In genomic region chr8:66933746-66934145, GRCm38 (mm10) we compare ENCODE assay signal across 29 mouse cellular contexts.
A peak's percentile ranks its signal among the peaks of the same experiment; 100 is the strongest.
DNase-seq lines count a peak whose midpoint lies in the region; ATAC-seq and TF ChIP-seq lines count a peak whose summit lies in the region.
"Had no signal": no experiment of that assay in that cellular context is flagged by ENCODE, and none has a peak within 500 bp of the region (broad histone marks: within the 10 kb centered on the region; RNA-seq: fewer than 3 reads in every experiment).

No protein-coding gene starts in this region.

- 72% methylated on average over 4 of the region's 4 CpGs for WGBS in liver, postnatal 0 days (ENCODE audit: insufficient replicate concordance)
- WGBS in midbrain, embryonic 15.5 days = 95% methylated on average over 4 of the region's 4 CpGs
- 92% methylated on average over 4 of the region's 4 CpGs for WGBS in neural tube, embryonic 15.5 days

- no peak overlapping the region for H3K4me3 ChIP-seq in liver, postnatal 0 days (ENCODE audit: low read depth, low read length)
- no peak overlapping the region for H3K4me3 ChIP-seq in CH12.LX (replicated peaks in 1 of 3; ENCODE audit: low read depth in 2 of 3, low read length in 2 of 3, poor library complexity in 1 of 3)
- H3K4me3 ChIP-seq in midbrain, embryonic 15.5 days = no peak overlapping the region
- no peak overlapping the region for H3K4me3 ChIP-seq in neural tube, embryonic 15.5 days (replicated peaks)
- H3K4me3 ChIP-seq: heart, adult 2 months; heart, embryonic 13.5 days; hindbrain, embryonic 12.5 days; liver, embryonic 13.5 days; lung, embryonic 15.5 days; myocyte; neural tube, embryonic 13.5 days; stomach, embryonic 15.5 days had no signal

- no peak for ATAC-seq in liver, postnatal 0 days
- no peak for ATAC-seq in midbrain, embryonic 15.5 days (replicated peaks)
- no peak for ATAC-seq in neural tube, embryonic 15.5 days (ENCODE audit: low FRiP score)
- ATAC-seq: forebrain, postnatal 0 days; midbrain, embryonic 16.5 days had no signal

- TF ChIP-seq CTCF in liver, postnatal 0 days (IDR thresholded peaks at IDR 0.05; ENCODE audit: low read depth) = no peak
- 0 out of 4 replicates have a peak, but pooled peaks of 1 of the 2 experiments have one; percentile 6 for TF ChIP-seq CTCF in CH12.LX (conservative IDR thresholded peaks at IDR 0.05 in 1 of 2, IDR thresholded peaks at IDR 0.05 in 1 of 2; ENCODE audit: low read depth in 2 of 2, low read length in 2 of 2)

- peak; percentile 21 for DNase-seq in liver
- DNase-seq in liver, postnatal 0 days = no peak
- no peak for DNase-seq in CH12.LX (ENCODE audit: extremely low read depth)
- peak; percentile 27 for DNase-seq in NIH3T3 (ENCODE audit: low read depth)
- peak; percentile 1 for DNase-seq in c-Kit-positive CD71-negative TER-119-negative erythroid progenitor cells, embryonic 14.5 days (ENCODE audit: low read depth)
- no peak for DNase-seq in kidney, adult 11 months
- DNase-seq: adrenal gland, postnatal 36 days; cerebellum, adult 8-10 months; cerebellum, postnatal 36 days; embryo, embryonic 11 days; forebrain, postnatal 0 days; gastrocnemius, postnatal 25 days; heart, adult 2 months; heart, postnatal 14 days; kidney, adult 18-20 months; liver, embryonic 13.5 days; lung, postnatal 36 days; right cerebral cortex, postnatal 4 days; thymus, adult 18-20 months; thymus, postnatal 4 days had no signal

- in situ Hi-C loops in CH12.LX (cut with MboI; ENCODE audit: low pct_ligation_motif_present, low pct_unique_long_range_greater_than_20kb, low sequenced_read_pairs) = no loop called here

- dilution Hi-C loops in CH12.LX (cut with MboI; ENCODE audit: extremely low pct_ligation_motif_present, extremely low pct_unique_long_range_greater_than_20kb, low sequenced_read_pairs) = no loop called here

- no peak for TF ChIP-seq POLR2A in CH12.LX (IDR thresholded peaks at IDR 0.05; ENCODE audit: low read depth, low read length)

- no peaks in the 10 kb centered on the region for H3K27me3 ChIP-seq in liver, postnatal 0 days (ENCODE audit: insufficient read depth, low read length)
- H3K27me3 ChIP-seq in CH12.LX (replicated peaks) = no peaks in the 10 kb centered on the region
- H3K27me3 ChIP-seq in midbrain, embryonic 15.5 days (replicated peaks) = no peaks in the 10 kb centered on the region
- no peaks in the 10 kb centered on the region for H3K27me3 ChIP-seq in neural tube, embryonic 15.5 days (replicated peaks)
- H3K27me3 ChIP-seq: heart, embryonic 13.5 days; hindbrain, embryonic 12.5 days; liver, embryonic 13.5 days; lung, embryonic 15.5 days; neural tube, embryonic 13.5 days; stomach, embryonic 15.5 days had no signal

- H3K4me1 ChIP-seq in liver, postnatal 0 days (ENCODE audit: insufficient read depth) = no peaks in the 10 kb centered on the region
- H3K4me1 ChIP-seq in CH12.LX (ENCODE audit: control insufficient read depth in 1 of 2, insufficient read depth in 2 of 2) = no peaks in the 10 kb centered on the region
- H3K4me1 ChIP-seq in midbrain, embryonic 15.5 days = no peaks in the 10 kb centered on the region
- no peaks in the 10 kb centered on the region for H3K4me1 ChIP-seq in neural tube, embryonic 15.5 days
- H3K4me1 ChIP-seq: heart, embryonic 13.5 days; hindbrain, embryonic 12.5 days; liver, embryonic 13.5 days; lung, embryonic 15.5 days; neural tube, embryonic 13.5 days; stomach, embryonic 15.5 days had no signal

- no peaks in the 10 kb centered on the region for H3K79me2 ChIP-seq in CH12.LX (replicated peaks; ENCODE audit: control insufficient read depth, extremely low read depth, insufficient read depth, poor library complexity, severe bottlenecking)

- H3K36me3 ChIP-seq in liver, postnatal 0 days (replicated peaks; ENCODE audit: insufficient read depth, low read length) = no peaks in the 10 kb centered on the region
- H3K36me3 ChIP-seq in CH12.LX (replicated peaks in 1 of 2; ENCODE audit: control insufficient read depth in 1 of 2, insufficient read depth in 1 of 2, low read length in 1 of 2) = no peaks in the 10 kb centered on the region
- no peaks in the 10 kb centered on the region for H3K36me3 ChIP-seq in midbrain, embryonic 15.5 days (replicated peaks)
- H3K36me3 ChIP-seq in neural tube, embryonic 15.5 days = no peaks in the 10 kb centered on the region
- H3K36me3 ChIP-seq: heart, embryonic 13.5 days; hindbrain, embryonic 12.5 days; liver, embryonic 13.5 days; lung, embryonic 15.5 days; neural tube, embryonic 13.5 days; stomach, embryonic 15.5 days had no signal

- H3K27ac ChIP-seq in liver, postnatal 0 days (ENCODE audit: low read depth) = no peak overlapping the region
- no peak overlapping the region for H3K27ac ChIP-seq in CH12.LX (ENCODE audit: insufficient read depth, low read depth)
- H3K27ac ChIP-seq in midbrain, embryonic 15.5 days = no peak overlapping the region
- H3K27ac ChIP-seq in neural tube, embryonic 15.5 days (replicated peaks) = no peak overlapping the region
- H3K27ac ChIP-seq: heart, adult 2 months; heart, embryonic 13.5 days; hindbrain, embryonic 12.5 days; liver, embryonic 13.5 days; lung, embryonic 15.5 days; neural tube, embryonic 13.5 days; stomach, embryonic 15.5 days had no signal

- H3K4me2 ChIP-seq in liver, postnatal 0 days (ENCODE audit: low read depth, low read length) = no peak overlapping the region
- no peak overlapping the region for H3K4me2 ChIP-seq in CH12.LX (ENCODE audit: insufficient read depth, low read depth, poor library complexity, severe bottlenecking)
- no peak overlapping the region for H3K4me2 ChIP-seq in midbrain, embryonic 15.5 days
- H3K4me2 ChIP-seq in neural tube, embryonic 15.5 days = no peak overlapping the region
- H3K4me2 ChIP-seq: heart, embryonic 13.5 days; hindbrain, embryonic 12.5 days; liver, embryonic 13.5 days; lung, embryonic 15.5 days; neural tube, embryonic 13.5 days; stomach, embryonic 15.5 days had no signal

- no peak for TF ChIP-seq RAD21 in CH12.LX (IDR thresholded peaks at IDR 0.05; ENCODE audit: low read depth, low read length)

- no peak overlapping the region for H3K9ac ChIP-seq in liver, postnatal 0 days (replicated peaks)
- H3K9ac ChIP-seq in CH12.LX (ENCODE audit: insufficient read depth, low read depth) = no peak overlapping the region
- no peak overlapping the region for H3K9ac ChIP-seq in midbrain, embryonic 15.5 days
- no peak overlapping the region for H3K9ac ChIP-seq in neural tube, embryonic 15.5 days (replicated peaks)
- H3K9ac ChIP-seq: forebrain, postnatal 0 days; heart, embryonic 13.5 days; hindbrain, embryonic 12.5 days; liver, embryonic 13.5 days; lung, embryonic 15.5 days; neural tube, embryonic 13.5 days; stomach, embryonic 15.5 days had no signal

- no peaks in the 10 kb centered on the region; the same call in 1 of the 2 replicates for H3K9me3 ChIP-seq in liver, postnatal 0 days (ENCODE audit: low read length)
- peaks cover 2% of the 10 kb centered on the region for H3K9me3 ChIP-seq in CH12.LX (replicated peaks; ENCODE audit: low read length)
- H3K9me3 ChIP-seq in midbrain, embryonic 15.5 days = no peaks in the 10 kb centered on the region
- no peaks in the 10 kb centered on the region for H3K9me3 ChIP-seq in neural tube, embryonic 15.5 days (replicated peaks)
- H3K9me3 ChIP-seq: hindbrain, embryonic 12.5 days; lung, embryonic 15.5 days; neural tube, embryonic 13.5 days; stomach, embryonic 15.5 days had no signal

- no peak for TF ChIP-seq EP300 in liver, postnatal 0 days (IDR thresholded peaks at IDR 0.05; ENCODE audit: low read depth)
- no peak for TF ChIP-seq EP300 in CH12.LX (IDR thresholded peaks at IDR 0.05; ENCODE audit: low read length)

TF ChIP-seq in CH12.LX, 34 proteins besides CTCF, POLR2A, EP300 and RAD21:
- TF ChIP-seq HCFC1 (IDR thresholded peaks at IDR 0.05; ENCODE audit: low read depth, low read length) = no peak
- peak; percentile 14; the same call in 1 of the 2 replicates for TF ChIP-seq MAFK (IDR thresholded peaks at IDR 0.05; ENCODE audit: insufficient replicate concordance, low read length)

Comparison
In these comparisons a context has a peak if more than half of its experiments do, and no peak if none do; other contexts are left out.
1. DNase-seq: peak in liver (single experiment), NIH3T3 (single experiment) and c-Kit-positive CD71-negative TER-119-negative erythroid progenitor cells, embryonic 14.5 days (single experiment); none in liver, postnatal 0 days (single experiment), CH12.LX (single experiment) and kidney, adult 11 months (single experiment).